Mouse (Mus musculus): Measurements from ENCODE around the gene Cacfd1.

DNA sequence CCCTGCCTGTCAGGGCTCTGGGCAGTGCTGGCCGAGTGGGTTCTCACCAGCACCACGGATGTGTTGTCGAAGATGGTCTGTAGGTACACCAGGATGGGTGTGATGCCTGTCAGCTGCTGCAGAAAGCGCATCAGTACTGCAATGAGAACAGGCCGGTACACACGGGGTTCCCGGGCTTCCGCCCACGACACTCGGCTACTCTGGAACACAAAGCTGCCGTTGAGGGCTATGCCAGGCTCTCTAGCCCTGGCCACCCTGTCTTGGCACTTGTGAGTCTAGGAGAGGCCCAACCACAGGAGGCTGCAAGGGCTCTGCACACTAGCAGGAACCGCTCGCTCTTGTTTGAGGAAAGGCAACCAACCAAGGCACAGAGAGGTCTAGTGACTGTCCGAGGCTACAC, 14.4 kb downstream of the Cacfd1 start:
- TF ChIP-seq CTCF (IDR thresholded peaks at IDR 0.05; ENCODE audit: extremely low read depth, insufficient read depth, low read length) (no peak), POLR2A (IDR thresholded peaks at IDR 0.05; ENCODE audit: extremely low read depth, insufficient read depth, low read length) (no peak)
